Mouse (Mus musculus): Measurements from ENCODE around the gene Ubtf. TPM values are rescaled to one million over a fixed set of nuclear protein-coding genes. Genes with fewer than 3 reads are reported as not detected.

Gene Ubtf
- polyA plus RNA-seq, 1 experiment from 2014 or later = 93.2 TPM

GRCm38 (mm10) chr11:102349189-102349954 lies 29.8 kb upstream of the Ubtf start:
- WGBS = 84% methylated on average over 3 of the region's 3 CpGs
- ATAC-seq (ENCODE audit: insufficient read depth, low FRiP score, low TSS enrichment) = no peak
- H3K9ac ChIP-seq (ENCODE audit: low read length) = no peak overlapping the region

GRCm38 (mm10) chr11:102348771-102349170 lies 29.2 kb upstream of the Ubtf start:
- 87% methylated on average over 11 of the region's 11 CpGs for WGBS
- Histone ChIP-seq H3K27ac (ENCODE audit: low read depth, low read length) (no peak overlapping the region), H3K9ac (ENCODE audit: low read length) (no peak overlapping the region), H3K9me3 (ENCODE audit: control insufficient read depth, low read length) (no peaks in the 10 kb centered on the region), H3K4me3 (ENCODE audit: low read depth, low read length) (no peak overlapping the region), H3K36me3 (ENCODE audit: control insufficient read depth, insufficient read depth, low read length) (no peaks in the 10 kb centered on the region), H3K4me1 (ENCODE audit: control insufficient read depth, insufficient read depth, low read length) (no peaks in the 10 kb centered on the region), H3K27me3 (ENCODE audit: control insufficient read depth, insufficient read depth, low read length) (no peaks in the 10 kb centered on the region), H3K4me2 (ENCODE audit: low read depth) (no peak overlapping the region)
- ATAC-seq (ENCODE audit: insufficient read depth, low FRiP score, low TSS enrichment) (no peak), DNase-seq (ENCODE audit: low spot score) (no peak)

More at GRCm38 (mm10) chr11:102349189-102349954, 29.8 kb upstream of the Ubtf start:
- Histone ChIP-seq H3K4me2 (ENCODE audit: low read depth) (no peak overlapping the region), H3K4me3 (ENCODE audit: low read depth, low read length) (no peak overlapping the region), H3K36me3 (ENCODE audit: control insufficient read depth, insufficient read depth, low read length) (no peaks in the 10 kb centered on the region), H3K4me1 (ENCODE audit: control insufficient read depth, insufficient read depth, low read length) (no peaks in the 10 kb centered on the region), H3K27me3 (ENCODE audit: control insufficient read depth, insufficient read depth, low read length) (no peaks in the 10 kb centered on the region), H3K27ac (ENCODE audit: low read depth, low read length) (no peak overlapping the region), H3K9me3 (ENCODE audit: control insufficient read depth, low read length) (no peaks in the 10 kb centered on the region)
- no peak for DNase-seq (ENCODE audit: low spot score)

- 93% methylated on average over 7 of the region's 7 CpGs for WGBS
- H3K27me3 ChIP-seq (ENCODE audit: control insufficient read depth, insufficient read depth, low read length) = no peaks in the 10 kb centered on the region
- ATAC-seq (ENCODE audit: insufficient read depth, low FRiP score, low TSS enrichment) (no peak), DNase-seq (ENCODE audit: low spot score) (no peak)
- no peak overlapping the region for H3K4me3 ChIP-seq (ENCODE audit: low read depth, low read length)
- H3K4me2 ChIP-seq (ENCODE audit: low read depth) = no peak overlapping the region
- no peaks in the 10 kb centered on the region for H3K4me1 ChIP-seq (ENCODE audit: control insufficient read depth, insufficient read depth, low read length)
- no peak overlapping the region; the same call in 1 of the 2 replicates for H3K9ac ChIP-seq (ENCODE audit: low read length)
- no peaks in the 10 kb centered on the region for H3K36me3 ChIP-seq (ENCODE audit: control insufficient read depth, insufficient read depth, low read length)
- no peak overlapping the region for H3K27ac ChIP-seq (ENCODE audit: low read depth, low read length)
- H3K9me3 ChIP-seq (ENCODE audit: control insufficient read depth, low read length) = no peaks in the 10 kb centered on the region
Measured at GRCm38 (mm10) chr11:102348101-102348585, 28.6 kb upstream of the Ubtf start.

GRCm38 (mm10) chr11:102347683-102348082 lies 28.1 kb upstream of the Ubtf start:
- Histone ChIP-seq H3K4me1 (ENCODE audit: control insufficient read depth, insufficient read depth, low read length) (no peaks in the 10 kb centered on the region), H3K27me3 (ENCODE audit: control insufficient read depth, insufficient read depth, low read length) (no peaks in the 10 kb centered on the region), H3K36me3 (ENCODE audit: control insufficient read depth, insufficient read depth, low read length) (no peaks in the 10 kb centered on the region), H3K4me3 (ENCODE audit: low read depth, low read length) (no peak overlapping the region), H3K4me2 (ENCODE audit: low read depth) (no peak overlapping the region), H3K27ac (ENCODE audit: low read depth, low read length) (no peak overlapping the region), H3K9ac (ENCODE audit: low read length) (no peak overlapping the region; the same call in 1 of the 2 replicates), H3K9me3 (ENCODE audit: control insufficient read depth, low read length) (no peaks in the 10 kb centered on the region)
- no peak for ATAC-seq (ENCODE audit: insufficient read depth, low FRiP score, low TSS enrichment)
- WGBS = 69% methylated on average over 5 of the region's 5 CpGs
- DNase-seq (ENCODE audit: low spot score) = no peak

- Histone ChIP-seq H3K4me1 (ENCODE audit: control insufficient read depth, insufficient read depth, low read length) (no peaks in the 10 kb centered on the region), H3K27ac (ENCODE audit: low read depth, low read length) (no peak overlapping the region), H3K27me3 (ENCODE audit: control insufficient read depth, insufficient read depth, low read length) (no peaks in the 10 kb centered on the region), H3K9ac (ENCODE audit: low read length) (no peak overlapping the region), H3K36me3 (ENCODE audit: control insufficient read depth, insufficient read depth, low read length) (no peaks in the 10 kb centered on the region), H3K4me3 (ENCODE audit: low read depth, low read length) (no peak overlapping the region), H3K9me3 (ENCODE audit: control insufficient read depth, low read length) (no peaks in the 10 kb centered on the region), H3K4me2 (ENCODE audit: low read depth) (no peak overlapping the region)
- DNase-seq (ENCODE audit: low spot score) (no peak), ATAC-seq (ENCODE audit: insufficient read depth, low FRiP score, low TSS enrichment) (no peak)
- WGBS = 55% methylated on average over 5 of the region's 5 CpGs
Measured at GRCm38 (mm10) chr11:102346926-102347325, 27.4 kb upstream of the Ubtf start.

GRCm38 (mm10) chr11:102344458-102344857 lies 24.9 kb upstream of the Ubtf start:
- H3K4me2 ChIP-seq (ENCODE audit: low read depth) = no peak overlapping the region
- DNase-seq (ENCODE audit: low spot score) (no peak), ATAC-seq (ENCODE audit: insufficient read depth, low FRiP score, low TSS enrichment) (no peak)
- no peaks in the 10 kb centered on the region for H3K9me3 ChIP-seq (ENCODE audit: control insufficient read depth, low read length)
- H3K27ac ChIP-seq (ENCODE audit: low read depth, low read length) = no peak overlapping the region
- no peak overlapping the region for H3K4me3 ChIP-seq (ENCODE audit: low read depth, low read length)
- H3K4me1 ChIP-seq (ENCODE audit: control insufficient read depth, insufficient read depth, low read length) = no peaks in the 10 kb centered on the region
- no peaks in the 10 kb centered on the region for H3K36me3 ChIP-seq (ENCODE audit: control insufficient read depth, insufficient read depth, low read length)
- WGBS = 93% methylated on average over 3 of the region's 3 CpGs
- no peak overlapping the region for H3K9ac ChIP-seq (ENCODE audit: low read length)
- H3K27me3 ChIP-seq (ENCODE audit: control insufficient read depth, insufficient read depth, low read length) = no peaks in the 10 kb centered on the region

GRCm38 (mm10) chr11:102342742-102343141 lies 23.2 kb upstream of the Ubtf start:
- ATAC-seq (ENCODE audit: insufficient read depth, low FRiP score, low TSS enrichment) = no peak
- no peaks in the 10 kb centered on the region for H3K9me3 ChIP-seq (ENCODE audit: control insufficient read depth, low read length)
- H3K36me3 ChIP-seq (ENCODE audit: control insufficient read depth, insufficient read depth, low read length) = no peaks in the 10 kb centered on the region
- H3K4me2 ChIP-seq (ENCODE audit: low read depth) = no peak overlapping the region
- no peak overlapping the region for H3K9ac ChIP-seq (ENCODE audit: low read length)
- H3K27me3 ChIP-seq (ENCODE audit: control insufficient read depth, insufficient read depth, low read length) = no peaks in the 10 kb centered on the region
- H3K27ac ChIP-seq (ENCODE audit: low read depth, low read length) = no peak overlapping the region
- no peak for DNase-seq (ENCODE audit: low spot score)
- no peaks in the 10 kb centered on the region for H3K4me1 ChIP-seq (ENCODE audit: control insufficient read depth, insufficient read depth, low read length)
- WGBS = 67% methylated on average over 12 of the region's 12 CpGs
- H3K4me3 ChIP-seq (ENCODE audit: low read depth, low read length) = no peak overlapping the region

GRCm38 (mm10) chr11:102341101-102341500 lies 21.6 kb upstream of the Ubtf start:
- H3K4me3 ChIP-seq (ENCODE audit: low read depth, low read length) = no peak overlapping the region
- no peaks in the 10 kb centered on the region for H3K4me1 ChIP-seq (ENCODE audit: control insufficient read depth, insufficient read depth, low read length)
- H3K27me3 ChIP-seq (ENCODE audit: control insufficient read depth, insufficient read depth, low read length) = no peaks in the 10 kb centered on the region
- H3K27ac ChIP-seq (ENCODE audit: low read depth, low read length) = no peak overlapping the region
- no peaks in the 10 kb centered on the region for H3K36me3 ChIP-seq (ENCODE audit: control insufficient read depth, insufficient read depth, low read length)
- WGBS = 91% methylated on average over 4 of the region's 4 CpGs
- H3K4me2 ChIP-seq (ENCODE audit: low read depth) = no peak overlapping the region
- no peak overlapping the region for H3K9ac ChIP-seq (ENCODE audit: low read length)
- ATAC-seq (ENCODE audit: insufficient read depth, low FRiP score, low TSS enrichment) (no peak), DNase-seq (ENCODE audit: low spot score) (no peak)
- H3K9me3 ChIP-seq (ENCODE audit: control insufficient read depth, low read length) = no peaks in the 10 kb centered on the region

GRCm38 (mm10) chr11:102339624-102340023 lies 20.1 kb upstream of the Ubtf start:
- ATAC-seq (ENCODE audit: insufficient read depth, low FRiP score, low TSS enrichment) (no peak), DNase-seq (ENCODE audit: low spot score) (no peak)
- Histone ChIP-seq H3K4me1 (ENCODE audit: control insufficient read depth, insufficient read depth, low read length) (no peaks in the 10 kb centered on the region), H3K9ac (ENCODE audit: low read length) (no peak overlapping the region), H3K9me3 (ENCODE audit: control insufficient read depth, low read length) (no peaks in the 10 kb centered on the region), H3K36me3 (ENCODE audit: control insufficient read depth, insufficient read depth, low read length) (no peaks in the 10 kb centered on the region), H3K27ac (ENCODE audit: low read depth, low read length) (no peak overlapping the region), H3K27me3 (ENCODE audit: control insufficient read depth, insufficient read depth, low read length) (no peaks in the 10 kb centered on the region), H3K4me2 (ENCODE audit: low read depth) (no peak overlapping the region), H3K4me3 (ENCODE audit: low read depth, low read length) (no peak overlapping the region)
- WGBS = 63% methylated on average over 4 of the region's 4 CpGs
